Mouse (Mus musculus): Measurements from ENCODE around the gene Foxc2. TPM values are rescaled to one million over a fixed set of nuclear protein-coding genes. Genes with fewer than 3 reads are reported as not detected.

Gene Foxc2
- polyA plus RNA-seq, 1 experiment from 2014 or later, result 6.4 TPM

DNA sequence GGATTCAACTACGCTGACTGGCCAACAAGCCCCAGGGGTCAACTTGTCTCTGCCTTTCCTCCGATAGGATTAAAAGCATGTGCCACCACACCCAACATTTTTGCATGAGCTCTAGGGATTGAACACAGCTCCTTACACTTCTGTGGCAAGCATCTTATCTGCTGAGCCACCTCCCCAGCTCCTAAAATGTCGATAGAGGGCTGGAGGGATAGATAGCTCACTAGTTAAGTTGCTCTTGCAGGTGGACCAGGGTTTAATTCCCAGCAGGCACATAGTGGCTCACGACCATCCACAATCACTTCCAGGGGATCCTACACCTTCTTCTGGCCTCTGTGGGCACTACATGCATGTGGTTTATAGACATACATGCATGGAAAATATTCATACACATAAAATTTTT, 46.4 kb downstream of the Foxc2 start:
- Histone ChIP-seq H3K4me2 (ENCODE audit: low read length) (no peak overlapping the region), H3K4me1 (ENCODE audit: control insufficient read depth in 2 of 2, insufficient read depth in 2 of 2, low read length in 2 of 2) (peaks cover 25 to 31% of the 10 kb centered on the region in 2 experiments), H3K9me3 (ENCODE audit: control insufficient read depth, low read length) (no peaks in the 10 kb centered on the region), H3K36me3 (ENCODE audit: control insufficient read depth, insufficient read depth, low read length) (no peaks in the 10 kb centered on the region), H3K27me3 (ENCODE audit: control insufficient read depth, insufficient read depth, low read length) (no peaks in the 10 kb centered on the region), H3K4me3 (ENCODE audit: control insufficient read depth in 1 of 2, insufficient read depth in 1 of 2, low read depth in 1 of 2, low read length in 2 of 2) (no peak overlapping the region), H3K27ac (replicated peaks in 1 of 2; ENCODE audit: control insufficient read depth in 1 of 2, insufficient read depth in 1 of 2, low read depth in 2 of 2, low read length in 2 of 2) (no peak overlapping the region), H3K9ac (ENCODE audit: low read length) (no peak overlapping the region)
- 65% methylated on average over 4 of the region's 4 CpGs for WGBS
- no peak for ATAC-seq (ENCODE audit: insufficient number of reproducible peaks, insufficient read depth, low FRiP score, low read depth)

DNA sequence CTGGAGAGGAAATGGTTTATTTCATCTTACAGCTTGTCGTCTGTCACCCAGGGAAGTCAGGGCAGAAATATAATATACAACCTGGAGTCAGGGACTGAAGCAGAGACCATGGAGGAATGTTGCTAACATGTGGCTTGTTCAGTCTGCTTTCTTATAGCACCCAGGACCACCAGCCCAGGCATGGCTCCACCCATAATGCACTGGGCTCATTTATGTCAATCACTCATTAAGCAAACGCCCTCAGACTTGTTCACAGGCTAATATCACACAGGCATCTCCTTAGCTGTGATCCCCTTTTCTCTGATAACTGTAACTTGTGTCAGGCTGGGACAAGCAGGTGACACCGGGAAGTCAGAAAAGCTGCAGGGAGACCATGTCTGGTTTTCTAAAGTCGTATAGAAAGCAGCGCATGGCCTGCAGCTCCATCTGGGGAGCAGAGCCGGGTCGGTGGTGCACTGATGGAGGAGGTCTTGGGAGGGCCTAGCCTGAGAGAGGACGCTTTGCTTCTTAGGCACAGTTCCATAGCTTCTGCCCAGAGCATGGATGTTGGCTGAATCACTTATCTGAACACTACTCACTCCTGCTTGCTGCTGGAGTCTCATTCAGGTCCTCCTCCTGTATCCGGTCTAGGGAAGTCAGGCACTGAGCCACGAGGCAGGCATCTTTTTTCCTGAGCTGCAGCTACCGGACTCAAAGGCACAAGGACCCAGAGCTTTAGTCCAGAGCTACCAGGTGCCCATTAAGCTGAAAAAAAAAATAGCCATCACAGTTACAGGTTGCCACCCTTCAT, 47.1 kb downstream of the Foxc2 start:
- peak; percentile 45; the same call in 1 of the 2 replicates for ATAC-seq (ENCODE audit: insufficient number of reproducible peaks, insufficient read depth, low FRiP score, low read depth)
- Histone ChIP-seq H3K27me3 (ENCODE audit: control insufficient read depth, insufficient read depth, low read length) (no peaks in the 10 kb centered on the region), H3K4me3 (ENCODE audit: control insufficient read depth in 1 of 2, insufficient read depth in 1 of 2, low read depth in 1 of 2, low read length in 2 of 2) (no peak overlapping the region), H3K4me2 (ENCODE audit: low read length) (no peak overlapping the region), H3K4me1 (ENCODE audit: control insufficient read depth in 2 of 2, insufficient read depth in 2 of 2, low read length in 2 of 2) (peaks cover 21 to 29% of the 10 kb centered on the region in 2 experiments), H3K36me3 (ENCODE audit: control insufficient read depth, insufficient read depth, low read length) (no peaks in the 10 kb centered on the region), H3K27ac (replicated peaks in 1 of 2; ENCODE audit: control insufficient read depth in 1 of 2, insufficient read depth in 1 of 2, low read depth in 2 of 2, low read length in 2 of 2) (peak overlapping the region; percentile 67 to 68), H3K9me3 (ENCODE audit: control insufficient read depth, low read length) (no peaks in the 10 kb centered on the region), H3K9ac (ENCODE audit: low read length) (no peak overlapping the region)
- 52% methylated on average over 11 of the region's 11 CpGs for WGBS

DNA sequence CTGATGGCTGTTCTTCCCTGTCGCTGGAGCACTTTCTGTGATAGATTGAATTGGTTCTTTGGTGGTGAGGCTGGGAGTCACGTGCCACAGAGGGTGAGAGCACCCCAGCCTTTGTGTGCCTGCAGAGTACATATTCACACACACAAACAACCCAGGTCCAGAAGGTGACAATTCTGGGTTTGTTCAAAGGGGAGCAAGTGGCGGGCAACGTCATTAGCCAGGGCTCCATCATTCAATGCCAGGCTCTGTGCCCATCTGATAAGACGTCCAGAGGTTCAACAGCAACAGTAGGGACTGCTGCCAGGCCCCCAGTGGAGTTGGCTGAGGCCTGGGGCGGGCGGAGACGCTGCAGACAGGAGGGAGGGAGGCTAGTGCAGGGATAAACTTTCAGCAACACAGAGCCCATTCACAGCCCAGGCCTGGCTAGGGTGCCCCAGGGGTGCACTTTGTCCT, 48.1 kb downstream of the Foxc2 start:
- WGBS, result 23% methylated on average over 8 of the region's 8 CpGs
- Histone ChIP-seq H3K4me1 (ENCODE audit: control insufficient read depth in 2 of 2, insufficient read depth in 2 of 2, low read length in 2 of 2) (peaks cover 16 to 27% of the 10 kb centered on the region in 2 experiments), H3K27ac (replicated peaks in 1 of 2; ENCODE audit: control insufficient read depth in 1 of 2, insufficient read depth in 1 of 2, low read depth in 2 of 2, low read length in 2 of 2) (peak overlapping the region; percentile 67 to 68), H3K27me3 (ENCODE audit: control insufficient read depth, insufficient read depth, low read length) (no peaks in the 10 kb centered on the region), H3K36me3 (ENCODE audit: control insufficient read depth, insufficient read depth, low read length) (no peaks in the 10 kb centered on the region), H3K9ac (ENCODE audit: low read length) (no peak overlapping the region), H3K4me3 (ENCODE audit: control insufficient read depth in 1 of 2, insufficient read depth in 1 of 2, low read depth in 1 of 2, low read length in 2 of 2) (no peak overlapping the region), H3K4me2 (ENCODE audit: low read length) (peak overlapping the region; percentile 23; the same call in 1 of the 2 replicates), H3K9me3 (ENCODE audit: control insufficient read depth, low read length) (no peaks in the 10 kb centered on the region)
- ATAC-seq (ENCODE audit: insufficient number of reproducible peaks, insufficient read depth, low FRiP score, low read depth), result 0 out of 2 replicates have a peak, but pooled peaks have one; percentile 37

- Histone ChIP-seq H3K4me3 (ENCODE audit: control insufficient read depth in 1 of 2, insufficient read depth in 1 of 2, low read depth in 1 of 2, low read length in 2 of 2) (no peak overlapping the region), H3K4me2 (ENCODE audit: low read length) (no peak overlapping the region), H3K27me3 (ENCODE audit: control insufficient read depth, insufficient read depth, low read length) (no peaks in the 10 kb centered on the region), H3K36me3 (ENCODE audit: control insufficient read depth, insufficient read depth, low read length) (no peaks in the 10 kb centered on the region), H3K4me1 (ENCODE audit: control insufficient read depth in 2 of 2, insufficient read depth in 2 of 2, low read length in 2 of 2) (peaks cover 33 to 45% of the 10 kb centered on the region in 2 experiments), H3K27ac (replicated peaks in 1 of 2; ENCODE audit: control insufficient read depth in 1 of 2, insufficient read depth in 1 of 2, low read depth in 2 of 2, low read length in 2 of 2) (no peak overlapping the region), H3K9ac (ENCODE audit: low read length) (no peak overlapping the region), H3K9me3 (ENCODE audit: control insufficient read depth, low read length) (no peaks in the 10 kb centered on the region)
- 38% methylated on average over 5 of the region's 5 CpGs for WGBS
- ATAC-seq (ENCODE audit: insufficient number of reproducible peaks, insufficient read depth, low FRiP score, low read depth), result no peak
Measured at GRCm38 (mm10) chr8:121168033-121168432, 52.1 kb downstream of the Foxc2 start.

Small RNAs within 50 kb of the gene (microRNA-seq; reads per million reads assigned to microRNA genes)
- gene Gm27530, result not detected

Other genes with a start within 250 kb of the Foxc2 start
- gene Foxf1, start 31.8 kb upstream of the Foxc2 start, polyA plus RNA-seq (2014; fragmentation: Nextera tagmentation; extraction: Ambion mirVana), result 0.80 TPM in 1 of 2 replicates, not detected in the other
- gene Mthfsd, start 7.8 kb upstream of the Foxc2 start, polyA plus RNA-seq (2014; fragmentation: Nextera tagmentation; extraction: Ambion mirVana), result 37.4 and 41.1 TPM in 2 replicates
- gene Foxl1, start 11.8 kb downstream of the Foxc2 start, polyA plus RNA-seq (2014; fragmentation: Nextera tagmentation; extraction: Ambion mirVana), result 0.16 and 0.32 TPM in 2 replicates

All from heart, embryonic 14.5 days (tissue).